Mouse (Mus musculus) liver, postnatal 0 days (tissue): ENCODE results near the gene Sncb. TPM values are rescaled to one million over a fixed set of nuclear protein-coding genes. Genes with fewer than 3 reads are reported as not detected.

Experiments
- ATAC-seq: fragments of 200-750 bp; cut with Nextera tagmentation; 2 replicates; pipeline ENCODE4 v1.8.0; 2017; ENCODE audit warnings: mild to moderate bottlenecking, moderate library complexity
- DNase-seq: peaks from one replicate; pipeline ENCODE4 v3.0.0-alpha.2; 2016
- H3K27ac ChIP-seq: fragments of 300-500 bp; sonication (generic); 2 replicates; pipeline ENCODE4 v1.5.1; 2014; ENCODE audit warnings: antibody characterized with exemption, moderate library complexity, mild to moderate bottlenecking, low read depth
- H3K27me3 ChIP-seq: fragments of 300-500 bp; sonication (generic); 2 replicates; pipeline ENCODE4 v1.6.1; 2014; ENCODE audit warnings: low read length, control low read depth, mixed read lengths; ENCODE audit not compliant: insufficient read depth
- H3K36me3 ChIP-seq: fragments of 300-500 bp; sonication (generic); replicated peaks from 2 replicates; pipeline ENCODE4 v1.6.1; 2014; ENCODE audit warnings: mild to moderate bottlenecking, control low read depth, low read length, moderate library complexity, mixed read lengths; ENCODE audit not compliant: insufficient read depth
- H3K4me1 ChIP-seq: fragments of 300-500 bp; sonication (generic); 2 replicates; pipeline ENCODE4 v1.6.1; 2014; ENCODE audit warnings: antibody characterized with exemption, mild to moderate bottlenecking, control low read depth; ENCODE audit not compliant: insufficient read depth
- H3K4me2 ChIP-seq: fragments of 300-500 bp; sonication (generic); 2 replicates; pipeline ENCODE4 v1.6.1; 2014; ENCODE audit warnings: low read depth, mild to moderate bottlenecking, low read length, moderate library complexity, mixed read lengths
- H3K4me3 ChIP-seq: fragments of 300-500 bp; sonication (generic); 2 replicates; pipeline ENCODE4 v1.5.1; 2014; ENCODE audit warnings: low read depth, low read length
- H3K9ac ChIP-seq: fragments of 300-500 bp; sonication (generic); replicated peaks from 2 replicates; pipeline ENCODE4 v1.6.1; 2014; ENCODE audit warnings: mild to moderate bottlenecking, moderate library complexity
- H3K9me3 ChIP-seq: fragments of 300-500 bp; sonication (generic); 2 replicates; pipeline ENCODE4 v1.6.1; 2016; ENCODE audit warnings: mild to moderate bottlenecking, control low read depth, low read length, mixed read lengths
- CTCF ChIP-seq: sonication (generic); IDR thresholded peaks from 2 replicates; pipeline ENCODE4 v1.5.1; 2016; ENCODE audit warnings: antibody characterized with exemption, low read depth
- EP300 ChIP-seq: IDR thresholded peaks from 2 replicates; pipeline ENCODE4 v1.6.1; 2016; ENCODE audit warnings: antibody characterized with exemption, low read depth, mild to moderate bottlenecking
- WGBS: fragments of 180-500 bp; shearing (Covaris S2); extraction: QIAGEN DNeasy Blood & Tissue Kit; methylation state at CpG from one replicate; pipeline ENCODE4 v1.1.7; 2014; ENCODE audit not compliant: insufficient replicate concordance; 5-methylcytosine and 5-hydroxymethylcytosine counted together
- polyA plus RNA-seq: library from polyadenylated mRNA; unstranded; fragments of >200 nt; fragmentation: Nextera tagmentation; extraction: Ambion mirVana; gene quantifications from 2 replicates; pipeline ENCODE4 v1.2.1, GENCODE M21; 2015

The Sncb gene
- polyA plus RNA-seq, 1 experiment from 2014 or later, result not detected

DNA sequence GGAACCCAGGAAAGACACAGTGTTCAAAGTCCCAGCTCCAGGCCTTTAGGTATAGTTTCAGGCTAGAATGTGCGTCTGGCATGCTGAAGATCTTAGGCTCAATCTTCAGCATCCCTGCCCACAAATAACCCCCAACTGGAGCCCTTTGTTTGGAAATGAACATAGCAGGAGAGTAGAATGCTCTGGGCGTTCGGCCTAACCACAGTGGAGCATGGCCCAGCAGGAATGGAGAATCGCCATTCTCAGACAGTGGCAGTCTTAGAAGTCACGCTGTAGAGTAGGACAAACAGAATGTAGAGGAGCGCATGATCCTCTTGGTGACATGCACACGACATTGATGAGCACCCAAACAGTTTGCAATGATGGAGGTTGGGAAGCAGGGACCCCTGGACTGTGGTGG is 5.5 kb downstream of the Sncb start:
- 79% methylated on average over 7 of the region's 7 CpGs for WGBS
- ATAC-seq, result no peak

DNA sequence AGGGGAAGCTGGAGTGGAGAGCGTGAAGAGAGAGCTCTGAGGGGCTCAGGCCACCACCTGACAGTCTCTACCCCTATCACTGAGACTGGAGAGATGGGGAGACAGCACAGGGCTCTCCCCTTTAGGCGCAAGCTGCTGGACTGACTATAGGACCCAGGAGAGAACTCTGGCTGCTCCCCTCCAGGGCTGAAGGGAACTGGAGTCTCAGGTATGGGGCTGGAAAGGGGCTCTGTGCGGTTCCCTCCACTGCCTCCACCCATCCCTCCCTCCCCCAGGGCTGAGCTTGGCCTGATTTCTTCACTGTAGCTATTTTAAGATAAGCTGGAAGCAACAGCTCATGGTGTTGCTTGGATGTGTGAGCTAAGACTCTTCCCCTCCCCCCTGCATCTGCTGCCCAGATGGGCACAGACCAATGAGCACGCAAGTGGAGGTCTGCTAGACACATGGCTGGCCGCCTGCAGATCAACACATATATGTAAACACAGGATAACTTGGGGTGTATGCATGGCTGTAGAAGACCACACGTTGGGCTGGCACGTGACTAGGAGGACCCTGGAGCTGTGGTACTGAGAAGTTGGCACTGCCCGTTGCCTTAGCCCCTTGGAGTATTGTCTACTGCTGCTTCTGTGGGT is 6.1 kb downstream of the Sncb start:
- Histone ChIP-seq H3K4me2 (no peak overlapping the region), H3K27ac (no peak overlapping the region), H3K4me3 (no peak overlapping the region), H3K9me3 (no peaks in the 10 kb centered on the region), H3K36me3 (no peaks in the 10 kb centered on the region), H3K4me1 (peaks cover 7% of the 10 kb centered on the region), H3K9ac (no peak overlapping the region), H3K27me3 (peaks cover 37% of the 10 kb centered on the region)
- DNase-seq, result no peak
- no peak for ATAC-seq
- whole genome bisulfite sequencing, result 54% methylated on average over 8 of the region's 8 CpGs
- no peak for TF ChIP-seq EP300
- no peak for TF ChIP-seq CTCF

More for the DNA sequence above, 5.5 kb downstream of the Sncb start:
- Histone ChIP-seq H3K27ac (no peak overlapping the region), H3K4me2 (no peak overlapping the region), H3K9me3 (no peaks in the 10 kb centered on the region), H3K4me1 (peaks cover 8% of the 10 kb centered on the region), H3K4me3 (no peak overlapping the region), H3K9ac (no peak overlapping the region), H3K36me3 (no peaks in the 10 kb centered on the region), H3K27me3 (peaks cover 43% of the 10 kb centered on the region)
- TF ChIP-seq EP300 (no peak), CTCF (no peak)
- DNase-seq, result no peak

DNA sequence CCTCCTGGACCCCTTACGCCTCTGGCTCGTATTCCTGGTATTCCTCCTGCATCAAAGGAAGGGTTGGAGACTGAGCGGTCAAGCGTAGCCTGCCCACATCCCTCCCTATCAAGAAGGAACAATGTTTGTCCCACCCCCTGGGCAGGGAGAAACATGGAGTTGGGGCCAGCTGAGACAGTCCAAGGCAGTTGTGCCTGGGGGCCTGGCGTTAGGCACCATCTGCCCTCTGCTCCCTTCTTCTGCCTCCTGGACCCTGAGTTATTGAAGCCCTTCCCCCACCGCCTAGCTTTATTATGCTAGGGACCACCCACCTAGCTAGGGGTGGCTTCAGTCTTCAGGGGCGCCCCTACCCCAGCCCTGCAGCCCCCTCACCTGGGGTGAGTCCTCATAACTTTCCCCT is 6.9 kb downstream of the Sncb start:
- Histone ChIP-seq H3K4me3 (no peak overlapping the region), H3K4me2 (no peak overlapping the region), H3K27me3 (peaks cover 30% of the 10 kb centered on the region), H3K4me1 (peaks cover 7% of the 10 kb centered on the region), H3K36me3 (no peaks in the 10 kb centered on the region), H3K9ac (no peak overlapping the region), H3K27ac (no peak overlapping the region), H3K9me3 (no peaks in the 10 kb centered on the region)
- ATAC-seq, result no peak
- no peak for DNase-seq
- WGBS, result 19% methylated on average over 7 of the region's 7 CpGs
- no peak for TF ChIP-seq EP300
- TF ChIP-seq CTCF, result no peak

DNA sequence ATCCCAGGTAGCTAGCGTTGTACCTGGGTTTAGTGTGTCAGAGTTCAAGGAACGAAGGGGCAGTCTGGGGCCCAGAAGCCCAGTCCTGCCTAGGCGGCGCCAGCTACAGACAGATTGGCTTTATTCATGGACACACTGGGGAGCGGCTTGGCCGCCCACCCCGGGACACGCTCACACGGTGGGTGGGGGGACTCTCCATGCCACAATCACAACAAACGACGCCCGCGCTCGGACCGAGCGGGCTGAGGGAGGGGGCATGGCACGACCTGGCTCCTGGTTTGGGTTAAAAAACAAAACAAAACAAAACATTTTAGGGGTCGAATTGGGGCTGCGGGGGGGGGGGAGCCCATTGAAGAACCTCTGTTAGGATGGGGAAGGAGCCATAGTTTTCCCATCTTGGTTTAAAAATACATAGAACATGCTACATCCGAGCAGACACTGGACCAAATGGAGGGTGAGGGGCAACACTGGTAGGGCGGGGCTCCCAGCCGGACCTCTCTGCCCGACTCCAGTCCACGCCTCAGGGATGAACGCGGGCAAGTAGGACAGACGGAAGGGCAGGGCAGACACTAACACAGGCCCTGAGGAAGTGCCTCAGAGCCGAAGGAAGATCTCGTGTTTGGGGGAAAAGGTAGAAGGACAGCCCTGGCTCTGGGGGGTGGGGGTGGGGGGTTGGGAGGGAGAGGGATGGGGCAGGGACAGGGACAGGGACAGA is 7.5 kb downstream of the Sncb start:
- Histone ChIP-seq H3K9me3 (no peaks in the 10 kb centered on the region), H3K27me3 (peaks cover 27% of the 10 kb centered on the region), H3K4me3 (no peak overlapping the region), H3K4me1 (peaks cover 7% of the 10 kb centered on the region), H3K4me2 (peak overlapping the region; percentile 65; the same call in 1 of the 2 replicates), H3K9ac (no peak overlapping the region), H3K27ac (no peak overlapping the region), H3K36me3 (no peaks in the 10 kb centered on the region)
- DNase-seq (no peak), ATAC-seq (no peak; the same call in 1 of the 2 replicates)
- no peak for TF ChIP-seq CTCF
- no peak for TF ChIP-seq EP300
- 4% methylated on average over 29 of the region's 29 CpGs for WGBS

DNA sequence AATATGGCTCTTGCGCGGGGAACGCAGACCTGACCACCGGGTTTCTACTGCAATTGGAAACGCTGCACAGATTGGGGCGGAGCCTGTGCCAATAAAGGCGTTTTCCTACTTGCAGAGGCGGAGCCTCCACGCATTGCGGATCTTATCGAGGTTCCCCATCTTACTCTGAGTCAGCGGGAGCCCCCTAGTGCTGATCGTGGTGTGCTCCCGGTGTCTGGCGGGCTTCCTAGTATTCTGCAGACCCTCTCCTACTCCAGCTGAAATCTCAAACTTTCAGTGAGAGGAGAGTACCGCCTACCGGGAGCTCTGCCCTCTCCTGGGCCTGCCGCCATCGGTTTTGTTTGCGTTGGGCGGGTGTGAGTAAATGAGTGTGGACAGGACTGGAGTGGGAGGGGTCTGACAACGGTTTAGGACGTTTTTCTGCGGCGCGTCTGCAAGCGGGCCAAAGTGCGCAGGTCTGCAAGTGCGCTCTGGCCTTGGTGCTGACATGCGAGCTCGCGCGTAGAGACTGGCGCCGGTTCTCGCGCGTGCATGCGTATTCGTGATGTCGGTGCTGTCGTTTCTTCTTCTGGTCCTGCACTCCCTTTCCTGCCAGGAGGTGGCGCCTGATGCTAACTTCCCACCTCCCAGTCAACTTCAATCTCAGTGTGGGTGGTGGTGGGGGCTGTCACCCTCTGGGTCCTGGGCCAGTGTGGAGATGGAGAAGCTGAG is 8.2 kb downstream of the Sncb start:
- Histone ChIP-seq H3K9ac (no peak overlapping the region), H3K27me3 (peaks cover 23% of the 10 kb centered on the region), H3K4me1 (peaks cover 7% of the 10 kb centered on the region), H3K4me3 (peak overlapping the region; percentile 36), H3K4me2 (peak overlapping the region; percentile 65), H3K27ac (no peak overlapping the region), H3K9me3 (no peaks in the 10 kb centered on the region), H3K36me3 (no peaks in the 10 kb centered on the region)
- under 1% methylated on average over 43 of the region's 43 CpGs for WGBS
- peak; percentile 77 for TF ChIP-seq CTCF
- no peak for TF ChIP-seq EP300
- DNase-seq (peak; percentile 85), ATAC-seq (peak; percentile 94)

DNA sequence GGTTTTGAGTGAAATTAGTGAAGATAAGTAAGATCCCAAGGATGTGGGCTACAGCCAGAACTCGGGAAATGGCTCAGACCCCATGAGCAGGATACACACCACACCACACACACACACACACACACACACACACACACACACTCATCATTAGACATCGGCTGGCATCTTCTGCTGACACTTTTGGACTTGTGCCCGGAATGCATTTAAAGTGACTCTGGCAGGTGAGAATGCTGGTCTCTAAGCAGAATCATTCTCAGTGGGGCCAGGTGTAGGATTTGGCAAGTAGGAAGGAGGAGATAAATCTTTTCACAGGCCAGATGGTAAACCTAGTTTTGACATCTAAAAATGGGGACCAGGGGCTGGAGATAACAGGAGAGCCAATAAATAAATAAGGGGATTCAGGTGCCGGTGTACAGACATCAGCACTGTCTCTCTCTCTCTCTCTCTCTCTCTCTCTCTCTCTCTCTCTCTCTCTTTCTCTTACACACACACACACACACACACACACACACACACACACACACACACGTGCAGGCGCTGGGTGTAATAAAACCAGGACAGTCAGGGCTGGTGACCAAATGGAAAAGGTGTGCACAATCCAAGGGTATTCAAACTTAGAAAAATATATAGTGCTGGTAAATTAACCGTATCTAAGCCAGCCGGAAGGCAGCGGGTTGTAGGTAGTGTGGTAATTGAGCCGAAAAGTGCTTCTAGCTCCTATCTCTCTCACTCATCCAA is 9.1 kb downstream of the Sncb start:
- Histone ChIP-seq H3K27ac (no peak overlapping the region), H3K27me3 (peaks cover 20% of the 10 kb centered on the region), H3K36me3 (no peaks in the 10 kb centered on the region), H3K9ac (no peak overlapping the region), H3K4me3 (no peak overlapping the region), H3K9me3 (no peaks in the 10 kb centered on the region), H3K4me1 (peaks cover 7% of the 10 kb centered on the region), H3K4me2 (no peak overlapping the region)
- ATAC-seq (no peak), DNase-seq (no peak)
- WGBS, result 49% methylated on average over 10 of the region's 10 CpGs
- no peak for TF ChIP-seq CTCF
- TF ChIP-seq EP300, result no peak
